Mouse (Mus musculus) Muller cell, postnatal 12 days (primary cell): ENCODE results near the gene Cyp2d11.
"Not testable (repeated sequence)": the region's sequence is repeated elsewhere in the genome, so short reads cannot be mapped to it uniquely, and the experiment has no call there.

Experiments
- DNase-seq: peaks from one replicate; pipeline ENCODE4 v3.0.0-alpha.2; 2015; ENCODE audit errors: inconsistent ontology term

Gene Cyp2d11

DNA sequence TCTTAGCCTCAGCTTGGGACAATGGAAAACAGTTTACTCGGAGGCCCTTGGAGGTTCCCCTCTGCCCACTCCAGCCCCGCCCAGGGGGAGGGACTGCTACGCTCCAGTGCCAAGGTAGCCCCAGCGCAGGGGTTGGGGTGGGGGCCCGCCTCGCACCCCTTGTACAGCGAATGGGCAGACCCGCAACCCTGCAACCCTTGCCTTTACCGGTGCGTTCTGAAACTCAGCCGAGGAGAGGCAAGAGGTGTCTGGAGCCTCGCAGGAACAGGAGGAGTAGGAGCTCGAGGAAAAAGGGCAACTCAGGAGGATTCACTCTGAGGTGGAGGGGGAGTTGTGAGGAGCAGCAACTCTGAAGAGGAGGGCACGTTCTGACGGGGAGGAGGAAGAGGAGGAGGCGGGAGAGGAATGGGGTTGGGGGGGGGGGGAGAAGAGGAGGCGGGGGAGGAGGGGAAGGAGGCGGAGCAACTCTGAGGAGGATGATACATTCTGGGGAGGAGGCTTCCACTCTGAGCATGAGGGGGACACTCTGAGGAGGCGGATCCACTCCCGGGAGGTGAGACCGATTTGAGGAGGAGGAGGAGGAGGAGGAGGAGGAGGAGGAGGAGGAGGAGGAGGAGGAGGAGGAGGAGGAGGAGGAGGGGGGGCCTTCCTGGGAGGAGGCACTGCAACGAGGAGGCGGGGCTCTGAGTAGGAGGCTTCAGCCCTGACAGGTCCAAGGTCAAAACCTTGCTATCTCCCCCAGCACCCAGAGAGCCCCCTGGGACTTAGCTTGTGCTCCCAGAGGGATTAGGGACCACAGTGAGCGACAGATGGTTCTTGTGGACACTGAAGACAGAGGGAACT lies 13.7 kb downstream of the Cyp2d11 start, which contains the start of gene Cyp2d22:
Gene Cyp2d22 (minus strand): TSS at position 390 of the 843 bp plus-strand sequence.
- DNase-seq, result peak; percentile 88

GRCm38 (mm10) chr15:82379511-82379870 lies 14.3 kb downstream of the Cyp2d11 start:
- no peak for DNase-seq

DNA sequence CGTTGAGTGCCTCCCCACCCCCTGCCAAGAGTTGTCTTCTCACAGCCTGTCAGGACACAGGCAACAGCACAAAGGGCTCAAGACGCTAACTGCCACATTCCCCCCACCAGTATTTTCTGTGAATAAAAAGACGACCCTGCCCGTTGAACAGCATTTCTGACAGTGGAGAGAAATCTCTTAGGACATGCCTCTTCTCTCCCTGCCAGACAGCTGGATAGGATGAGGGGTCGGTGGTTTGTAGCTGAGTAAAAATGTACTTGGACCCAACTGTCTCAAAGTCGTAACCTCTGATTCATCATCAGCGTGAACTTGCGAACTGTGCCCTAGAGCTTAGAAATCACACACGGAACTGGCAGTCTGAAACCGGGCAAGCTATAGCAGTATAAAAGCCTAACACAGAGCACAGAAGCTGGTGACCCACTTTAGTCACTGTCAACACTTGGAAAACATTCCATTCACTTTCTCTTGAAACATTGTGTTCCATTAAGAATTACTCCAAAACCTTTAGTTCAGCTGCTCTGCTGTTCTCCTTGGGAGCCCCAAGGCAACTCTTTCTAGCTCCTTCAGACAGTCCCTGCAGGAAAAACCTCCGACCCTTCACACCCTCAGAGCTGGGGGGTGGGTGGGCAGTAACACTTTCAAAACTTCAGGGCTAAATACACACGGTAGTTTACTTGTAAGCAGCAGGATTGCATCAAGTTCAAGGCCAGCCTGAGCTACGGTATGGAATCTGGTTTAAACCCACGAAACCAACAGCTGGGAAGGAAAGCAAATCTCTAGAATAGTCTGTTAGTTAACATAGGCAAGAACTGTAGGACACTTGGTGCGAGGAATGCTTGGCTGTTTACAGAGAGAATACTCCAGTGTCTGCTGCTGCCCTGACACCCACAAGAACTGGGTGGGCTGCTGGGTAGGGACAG lies 15.3 kb downstream of the Cyp2d11 start:
- peak; percentile 75 for DNase-seq

DNA sequence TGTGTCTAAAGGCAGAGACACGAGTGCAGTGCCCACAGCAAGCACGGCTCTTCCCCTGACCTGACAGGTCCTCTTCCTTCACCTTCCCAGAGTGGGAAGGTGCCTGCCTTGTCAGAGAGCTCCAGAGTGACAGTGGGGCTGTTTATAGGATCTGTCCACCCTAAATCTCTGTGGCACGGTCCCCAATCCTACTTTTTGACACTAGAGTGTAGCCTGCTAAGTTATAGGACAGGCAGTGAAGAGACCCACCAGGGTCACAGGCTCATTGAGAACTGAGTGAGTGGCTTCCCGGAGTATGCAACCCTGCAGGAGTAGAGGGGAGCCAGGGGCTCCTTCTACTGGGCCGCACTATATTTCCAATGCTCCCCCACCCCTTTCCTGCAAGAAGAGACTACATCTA lies 16.1 kb downstream of the Cyp2d11 start:
- DNase-seq, result no peak

DNA sequence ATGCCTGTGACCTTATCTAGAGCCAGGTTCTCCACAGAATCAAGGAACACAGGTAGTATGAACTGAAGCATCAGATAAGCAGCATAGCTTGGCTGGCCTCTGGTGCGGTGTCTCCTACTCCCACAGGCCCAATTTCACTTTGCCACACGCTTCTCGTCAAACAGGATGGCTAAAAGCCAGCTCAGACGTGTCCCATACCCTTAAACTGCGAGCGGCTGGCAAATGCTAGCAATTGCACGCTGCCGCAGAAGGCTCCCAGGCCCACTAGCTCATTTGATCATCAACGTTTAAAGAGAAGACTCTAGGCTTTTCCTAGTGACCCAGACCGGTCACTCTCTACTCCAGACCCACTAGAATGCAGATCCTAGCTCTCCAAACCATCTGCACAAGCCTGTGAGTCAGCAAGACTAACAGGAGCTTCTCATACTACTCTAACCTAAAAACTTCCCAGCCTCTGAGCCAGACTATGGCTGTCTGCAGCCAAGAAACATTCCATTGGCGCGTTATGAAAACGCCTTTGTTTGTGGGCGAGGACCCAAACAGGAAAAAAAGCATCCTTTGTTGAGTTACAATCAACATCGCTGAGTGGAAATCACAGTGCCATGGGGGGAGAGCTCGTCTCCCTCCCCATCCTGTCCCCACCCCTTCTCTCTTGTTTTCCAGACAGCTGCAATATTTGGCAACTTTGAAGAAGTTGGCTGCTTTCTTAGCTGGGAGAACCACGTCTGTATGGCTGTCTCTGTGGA lies 17.3 kb downstream of the Cyp2d11 start:
- DNase-seq, result peak; percentile 96

GRCm38 (mm10) chr15:82375855-82376254 lies 18.0 kb downstream of the Cyp2d11 start:
- no peak for DNase-seq

- no peak for DNase-seq
Measured at GRCm38 (mm10) chr15:82374437-82374836, 19.4 kb downstream of the Cyp2d11 start.

GRCm38 (mm10) chr15:82372991-82373390 lies 20.8 kb downstream of the Cyp2d11 start:
- no peak for DNase-seq

- DNase-seq, result no peak
Measured at GRCm38 (mm10) chr15:82372446-82372845, 21.4 kb downstream of the Cyp2d11 start.

- DNase-seq, result no peak
Measured at GRCm38 (mm10) chr15:82368851-82369250, 25.0 kb downstream of the Cyp2d11 start.

GRCm38 (mm10) chr15:82368146-82368545 lies 25.7 kb downstream of the Cyp2d11 start:
- no peak for DNase-seq

- not testable (repeated sequence) for DNase-seq
Measured at GRCm38 (mm10) chr15:82364561-82364960, 29.3 kb downstream of the Cyp2d11 start.

- DNase-seq, result not testable (repeated sequence)
Measured at GRCm38 (mm10) chr15:82363801-82364200, 30.0 kb downstream of the Cyp2d11 start.

GRCm38 (mm10) chr15:82362234-82362633 lies 31.6 kb downstream of the Cyp2d11 start:
- no peak for DNase-seq

DNA sequence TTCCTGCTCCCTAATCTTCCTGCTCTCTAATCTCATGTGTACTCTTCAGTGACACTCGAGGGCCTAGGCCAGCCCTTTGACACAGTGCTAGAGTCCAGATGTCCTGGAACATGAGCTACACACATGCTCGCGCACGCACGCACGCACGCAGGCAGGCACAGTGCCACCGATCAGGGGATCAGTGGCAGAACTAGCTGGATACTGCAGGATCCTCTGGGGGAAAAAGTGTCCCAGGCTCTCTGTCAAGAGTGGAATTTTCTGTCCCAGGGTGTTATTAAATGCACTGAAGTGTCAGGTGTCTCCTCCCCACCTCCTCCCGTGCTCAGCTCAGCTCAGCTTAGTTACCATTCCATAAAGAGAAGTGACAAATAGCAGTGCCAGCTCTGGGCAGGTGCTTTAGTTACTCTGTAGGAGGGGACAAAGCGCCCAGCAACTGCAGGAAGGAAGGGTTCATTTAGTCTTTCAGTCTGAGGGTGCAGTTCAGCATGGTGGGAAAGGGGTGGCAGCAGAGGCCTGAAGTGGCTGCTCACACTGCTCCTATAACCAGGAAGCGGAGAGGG lies 32.3 kb downstream of the Cyp2d11 start:
- DNase-seq, result no peak

GRCm38 (mm10) chr15:82358431-82359260 lies 35.2 kb downstream of the Cyp2d11 start:
- DNase-seq, result no peak

DNA sequence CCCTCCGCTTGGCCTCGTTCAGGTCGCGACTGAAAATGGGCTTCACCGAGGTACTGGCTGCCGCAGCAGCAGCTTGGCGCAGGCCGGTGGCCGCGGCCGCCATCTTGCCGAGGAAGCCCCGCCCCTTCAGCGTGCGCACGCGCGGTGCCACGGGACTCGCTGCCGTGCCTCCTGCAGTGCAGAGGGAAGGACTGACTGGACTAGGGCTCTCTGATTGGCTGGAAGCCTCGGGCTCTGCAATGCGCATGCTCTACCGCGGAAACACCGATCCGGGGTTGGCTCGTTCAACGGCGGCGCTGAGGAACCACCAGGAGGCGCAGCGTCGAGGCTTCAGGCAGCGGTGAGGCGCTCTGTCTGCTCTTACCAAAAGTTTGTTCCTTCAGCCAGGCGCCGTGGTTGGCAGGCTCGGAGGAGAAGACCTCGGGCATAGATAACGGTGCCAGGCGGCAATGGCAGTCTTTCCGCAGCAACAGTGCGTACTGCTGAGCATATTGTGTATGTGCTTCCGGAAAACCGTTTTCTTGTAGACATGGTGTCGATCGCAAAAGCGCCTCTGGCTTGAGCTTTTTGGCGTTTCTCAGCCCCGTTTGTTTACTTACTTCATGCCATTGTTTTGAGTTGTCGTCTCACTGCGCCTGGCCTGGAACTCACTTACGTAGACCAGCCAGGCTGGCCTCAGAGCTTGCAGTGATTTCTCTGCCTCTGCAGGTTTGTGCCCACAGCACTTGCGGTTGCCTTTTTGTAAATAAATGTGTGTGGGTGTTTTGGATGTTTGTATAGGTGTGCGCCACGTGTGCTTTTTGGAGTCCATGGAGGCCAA lies 39.5 kb downstream of the Cyp2d11 start, which contains the start of gene Ndufa6:
Gene Ndufa6 (minus strand): TSS at position 197 of the 820 bp plus-strand sequence.
- peak; percentile 98 for DNase-seq

- DNase-seq, result peak; percentile 58
Measured at GRCm38 (mm10) chr15:82353745-82354113, 40.1 kb downstream of the Cyp2d11 start.

- DNase-seq, result no peak
Measured at GRCm38 (mm10) chr15:82353078-82353744, 40.6 kb downstream of the Cyp2d11 start.
